Mouse (Mus musculus) small intestine, adult 2 months (tissue): ENCODE measurements around the gene Tmem212.

ENCODE experiments used
- CTCF ChIP-seq: fragments of 200-500 bp; IDR thresholded peaks from 2 replicates; pipeline ENCODE4 v1.5.1; 2012; ENCODE audit warnings: low read depth, mild to moderate bottlenecking, control low read depth, inconsistent platforms, low read length, moderate library complexity, mixed read lengths; ENCODE audit not compliant: insufficient replicate concordance, insufficient read length; ENCODE audit errors: extremely low read depth
- POLR2A ChIP-seq: fragments of 200-500 bp; IDR thresholded peaks from 2 replicates; pipeline ENCODE4 v1.6.1; 2012; ENCODE audit warnings: low read depth, mild to moderate bottlenecking, control low read depth, inconsistent platforms, low read length, moderate library complexity

DNA sequence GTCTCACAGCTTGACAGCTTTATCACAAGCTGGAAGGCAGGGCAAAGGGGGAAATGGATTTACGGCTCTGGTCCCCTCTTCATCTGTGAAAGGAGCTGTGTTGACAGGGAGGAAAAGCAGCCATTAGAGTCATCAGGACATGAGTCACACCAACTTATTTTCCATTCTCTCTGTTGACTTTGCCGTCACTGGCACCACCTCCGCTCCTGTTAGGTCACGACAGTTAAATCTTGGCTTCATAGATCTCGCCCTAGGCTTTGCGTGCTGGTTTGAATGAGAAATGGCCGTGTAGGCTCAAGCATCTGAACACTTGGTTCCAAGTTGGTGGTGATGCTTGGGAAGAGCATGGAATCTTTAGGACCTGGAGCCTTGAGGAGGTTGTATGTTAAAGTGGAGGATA, 9.6 kb downstream of the Tmem212 start:
- TF ChIP-seq POLR2A = no peak
- TF ChIP-seq CTCF = no peak
